Mouse (Mus musculus): ENCODE results near the gene Slc22a6. TPM values are rescaled to one million over a fixed set of nuclear protein-coding genes. Genes with fewer than 3 reads are reported as not detected.

Gene Slc22a6
- polyA plus RNA-seq, 1 experiment from 2014 or later, result 0.02 TPM

- ATAC-seq (ENCODE audit: insufficient read depth), result no peak
- Histone ChIP-seq H3K9ac (no peak overlapping the region), H3K9me3 (replicated peaks) (no peaks in the 10 kb centered on the region), H3K4me1 (replicated peaks) (peaks cover 14% of the 10 kb centered on the region), H3K27me3 (no peaks in the 10 kb centered on the region), H3K27ac (replicated peaks) (no peak overlapping the region), H3K36me3 (replicated peaks) (no peaks in the 10 kb centered on the region), H3K4me2 (no peak overlapping the region), H3K4me3 (replicated peaks) (no peak overlapping the region)
- WGBS (ENCODE audit: insufficient replicate concordance), result 58% methylated on average over 1 of the region's 1 CpGs
Observed at GRCm38 (mm10) chr19:8587315-8587714, 30.5 kb upstream of the Slc22a6 start.

- Histone ChIP-seq H3K36me3 (replicated peaks) (no peaks in the 10 kb centered on the region), H3K9ac (no peak within 1 kb of the TSS), H3K4me1 (replicated peaks) (peaks cover 31% of the 10 kb centered on the region), H3K9me3 (replicated peaks) (no peaks in the 10 kb centered on the region), H3K27me3 (no peaks in the 10 kb centered on the region), H3K4me2 (no peak within 1 kb of the TSS), H3K4me3 (replicated peaks) (no peak within 1 kb of the TSS), H3K27ac (replicated peaks) (peak within 1 kb of the TSS; percentile 14; the same call in 1 of the 2 replicates)
- no peak for ATAC-seq (ENCODE audit: insufficient read depth)
- WGBS (ENCODE audit: insufficient replicate concordance), result 71% methylated on average over 8 of the region's 8 CpGs
Observed at GRCm38 (mm10) chr19:8590954-8591353, 26.9 kb upstream of the Slc22a6 start, which contains the start of gene Slc22a8. Gene Slc22a8 (plus strand): TSS chr19:8591254.

GRCm38 (mm10) chr19:8592155-8592554, 25.7 kb upstream of the Slc22a6 start:
- 16% methylated on average over 2 of the region's 2 CpGs for WGBS (ENCODE audit: insufficient replicate concordance)
- no peak overlapping the region for H3K27ac ChIP-seq (replicated peaks)
- peak; percentile 55 for ATAC-seq (ENCODE audit: insufficient read depth)

GRCm38 (mm10) chr19:8592873-8593408, 24.9 kb upstream of the Slc22a6 start:
- Histone ChIP-seq H3K4me1 (replicated peaks) (peaks cover 31% of the 10 kb centered on the region), H3K4me2 (no peak overlapping the region; the same call in 1 of the 2 replicates), H3K9me3 (replicated peaks) (no peaks in the 10 kb centered on the region), H3K27me3 (no peaks in the 10 kb centered on the region; the same call in 1 of the 2 replicates), H3K4me3 (replicated peaks) (no peak overlapping the region), H3K27ac (replicated peaks) (peak overlapping the region; percentile 45; the same call in 1 of the 2 replicates), H3K9ac (no peak overlapping the region), H3K36me3 (replicated peaks) (no peaks in the 10 kb centered on the region)
- ATAC-seq (ENCODE audit: insufficient read depth), result peak; percentile 35
- WGBS (ENCODE audit: insufficient replicate concordance), result 36% methylated on average over 6 of the region's 6 CpGs

More at GRCm38 (mm10) chr19:8592155-8592554, 25.7 kb upstream of the Slc22a6 start:
- no peaks in the 10 kb centered on the region for H3K9me3 ChIP-seq (replicated peaks)
- H3K9ac ChIP-seq, result no peak overlapping the region
- no peaks in the 10 kb centered on the region for H3K36me3 ChIP-seq (replicated peaks)
- no peak overlapping the region for H3K4me3 ChIP-seq (replicated peaks)
- H3K27me3 ChIP-seq, result no peaks in the 10 kb centered on the region
- H3K4me1 ChIP-seq (replicated peaks), result peaks cover 31% of the 10 kb centered on the region
- H3K4me2 ChIP-seq, result no peak overlapping the region

- no peak for ATAC-seq (ENCODE audit: insufficient read depth)
- H3K4me2 ChIP-seq, result no peak overlapping the region
- no peak overlapping the region for H3K27ac ChIP-seq (replicated peaks)
- H3K9me3 ChIP-seq (replicated peaks), result no peaks in the 10 kb centered on the region
- WGBS (ENCODE audit: insufficient replicate concordance), result 61% methylated on average over 11 of the region's 11 CpGs
- H3K36me3 ChIP-seq (replicated peaks), result no peaks in the 10 kb centered on the region
- no peaks in the 10 kb centered on the region; the same call in 1 of the 2 replicates for H3K27me3 ChIP-seq
- H3K4me1 ChIP-seq (replicated peaks), result peaks cover 31% of the 10 kb centered on the region
- H3K4me3 ChIP-seq (replicated peaks), result no peak overlapping the region
- H3K9ac ChIP-seq, result no peak overlapping the region
Observed at GRCm38 (mm10) chr19:8593833-8594232, 24.0 kb upstream of the Slc22a6 start.

GRCm38 (mm10) chr19:8594518-8594917, 23.3 kb upstream of the Slc22a6 start:
- H3K36me3 ChIP-seq (replicated peaks), result no peaks in the 10 kb centered on the region
- peaks cover 28% of the 10 kb centered on the region for H3K4me1 ChIP-seq (replicated peaks)
- H3K27ac ChIP-seq (replicated peaks), result no peak overlapping the region
- no peak overlapping the region for H3K9ac ChIP-seq
- no peak overlapping the region for H3K4me2 ChIP-seq
- WGBS (ENCODE audit: insufficient replicate concordance), result 10% methylated on average over 1 of the region's 1 CpGs
- no peak overlapping the region for H3K4me3 ChIP-seq (replicated peaks)
- H3K27me3 ChIP-seq, result no peaks in the 10 kb centered on the region; the same call in 1 of the 2 replicates
- no peaks in the 10 kb centered on the region for H3K9me3 ChIP-seq (replicated peaks)
- ATAC-seq (ENCODE audit: insufficient read depth), result 0 out of 2 replicates have a peak, but pooled peaks have one; percentile 32

- no peaks in the 10 kb centered on the region for H3K36me3 ChIP-seq (replicated peaks)
- no peak for ATAC-seq (ENCODE audit: insufficient read depth)
- H3K4me2 ChIP-seq, result no peak overlapping the region
- H3K27ac ChIP-seq (replicated peaks), result no peak overlapping the region
- H3K9ac ChIP-seq, result no peak overlapping the region
- no peaks in the 10 kb centered on the region; the same call in 1 of the 2 replicates for H3K27me3 ChIP-seq
- H3K9me3 ChIP-seq (replicated peaks), result no peaks in the 10 kb centered on the region
- H3K4me3 ChIP-seq (replicated peaks), result no peak overlapping the region
- 55% methylated on average over 4 of the region's 4 CpGs for WGBS (ENCODE audit: insufficient replicate concordance)
- peaks cover 34% of the 10 kb centered on the region for H3K4me1 ChIP-seq (replicated peaks)
Observed at GRCm38 (mm10) chr19:8597269-8597668, 20.6 kb upstream of the Slc22a6 start.

GRCm38 (mm10) chr19:8599229-8599628, 18.6 kb upstream of the Slc22a6 start:
- Histone ChIP-seq H3K9me3 (replicated peaks) (no peaks in the 10 kb centered on the region), H3K27ac (replicated peaks) (0 out of 2 replicates have a peak overlapping the region, but pooled peaks have one; percentile 20), H3K4me2 (no peak overlapping the region), H3K27me3 (no peaks in the 10 kb centered on the region; the same call in 1 of the 2 replicates), H3K4me3 (replicated peaks) (no peak overlapping the region), H3K9ac (no peak overlapping the region), H3K4me1 (replicated peaks) (peaks cover 42% of the 10 kb centered on the region), H3K36me3 (replicated peaks) (no peaks in the 10 kb centered on the region)
- no peak for ATAC-seq (ENCODE audit: insufficient read depth)
- WGBS (ENCODE audit: insufficient replicate concordance), result 60% methylated on average over 2 of the region's 2 CpGs

GRCm38 (mm10) chr19:8601922-8602321, 15.9 kb upstream of the Slc22a6 start:
- no peaks in the 10 kb centered on the region; the same call in 1 of the 2 replicates for H3K27me3 ChIP-seq
- no peaks in the 10 kb centered on the region for H3K36me3 ChIP-seq (replicated peaks)
- ATAC-seq (ENCODE audit: insufficient read depth), result no peak
- no peaks in the 10 kb centered on the region for H3K9me3 ChIP-seq (replicated peaks)
- H3K9ac ChIP-seq, result no peak overlapping the region
- H3K27ac ChIP-seq (replicated peaks), result 0 out of 2 replicates have a peak overlapping the region, but pooled peaks have one; percentile 34
- no peak overlapping the region for H3K4me2 ChIP-seq
- no peak overlapping the region for H3K4me3 ChIP-seq (replicated peaks)
- H3K4me1 ChIP-seq (replicated peaks), result peaks cover 55% of the 10 kb centered on the region

- Histone ChIP-seq H3K4me2 (peak overlapping the region; percentile 49), H3K9ac (no peak overlapping the region), H3K36me3 (replicated peaks) (no peaks in the 10 kb centered on the region), H3K4me1 (replicated peaks) (peaks cover 55% of the 10 kb centered on the region), H3K27ac (replicated peaks) (peak overlapping the region; percentile 66), H3K27me3 (peaks cover 2% of the 10 kb centered on the region; the same call in 1 of the 2 replicates), H3K9me3 (replicated peaks) (no peaks in the 10 kb centered on the region), H3K4me3 (replicated peaks) (no peak overlapping the region)
- WGBS (ENCODE audit: insufficient replicate concordance), result 15% methylated on average over 3 of the region's 3 CpGs
- peak; percentile 96 for ATAC-seq (ENCODE audit: insufficient read depth)
Observed at GRCm38 (mm10) chr19:8602914-8603313, 14.9 kb upstream of the Slc22a6 start.

- 85% methylated on average over 8 of the region's 8 CpGs for WGBS (ENCODE audit: insufficient replicate concordance)
- ATAC-seq (ENCODE audit: insufficient read depth), result no peak
- H3K27me3 ChIP-seq, result peaks cover 5% of the 10 kb centered on the region; the same call in 1 of the 2 replicates
- no peak overlapping the region for H3K4me2 ChIP-seq
- H3K9me3 ChIP-seq (replicated peaks), result no peaks in the 10 kb centered on the region
- H3K9ac ChIP-seq, result no peak overlapping the region
- peaks cover 55% of the 10 kb centered on the region for H3K4me1 ChIP-seq (replicated peaks)
- H3K36me3 ChIP-seq (replicated peaks), result no peaks in the 10 kb centered on the region
- H3K4me3 ChIP-seq (replicated peaks), result no peak overlapping the region
- peak overlapping the region; percentile 43 for H3K27ac ChIP-seq (replicated peaks)
Observed at GRCm38 (mm10) chr19:8604536-8605240, 13.2 kb upstream of the Slc22a6 start.

All from liver, embryonic 15.5 days (tissue).